Mouse (Mus musculus) intestine, embryonic 14.5 days (tissue): Measurements from ENCODE around the gene Dip2c. TPM values are rescaled to one million over a fixed set of nuclear protein-coding genes. Genes with fewer than 3 reads are reported as not detected.

ENCODE experiments used
- ATAC-seq: fragments of 200-750 bp; cut with Nextera tagmentation; replicated peaks from 2 replicates; pipeline ENCODE4 v1.8.0; 2017; ENCODE audit warnings: low read depth, moderate number of reproducible peaks, moderate TSS enrichment, moderate library complexity; ENCODE audit not compliant: low FRiP score, low TSS enrichment
- DNase-seq: peaks from one replicate; pipeline ENCODE4 v3.0.0-alpha.2; 2018; ENCODE audit warnings: low spot score
- H3K27ac ChIP-seq: fragments of 300-500 bp; sonication (generic); 2 replicates; pipeline ENCODE4 v1.5.1; 2014; ENCODE audit warnings: low read depth, mild to moderate bottlenecking, control low read depth
- H3K27me3 ChIP-seq: fragments of 300-500 bp; sonication (generic); replicated peaks from 2 replicates; pipeline ENCODE4 v1.6.1; 2014; ENCODE audit warnings: low read length, control low read depth; ENCODE audit not compliant: control insufficient read depth, insufficient read depth
- H3K36me3 ChIP-seq: fragments of 300-500 bp; sonication (generic); 2 replicates; pipeline ENCODE4 v1.6.1; 2014; ENCODE audit warnings: low read length, control low read depth; ENCODE audit not compliant: control insufficient read depth, insufficient read depth
- H3K4me1 ChIP-seq: fragments of 300-500 bp; sonication (generic); replicated peaks from 2 replicates; pipeline ENCODE4 v1.6.1; 2014; ENCODE audit warnings: low read length, control low read depth, mixed read lengths; ENCODE audit not compliant: control insufficient read depth, insufficient read depth
- H3K4me2 ChIP-seq: fragments of 300-500 bp; sonication (generic); 2 replicates; pipeline ENCODE4 v1.6.1; 2014; ENCODE audit warnings: low read length
- H3K4me3 ChIP-seq: fragments of 300-500 bp; sonication (generic); 2 replicates; pipeline ENCODE4 v1.5.1; 2014; ENCODE audit warnings: low read depth, low read length, control low read depth, mixed read lengths
- H3K9ac ChIP-seq: fragments of 300-500 bp; sonication (generic); 2 replicates; pipeline ENCODE4 v1.6.1; 2014; ENCODE audit warnings: mild to moderate bottlenecking, low read length
- H3K9me3 ChIP-seq: fragments of 300-500 bp; sonication (generic); 2 replicates; pipeline ENCODE4 v1.6.1; 2016; ENCODE audit warnings: low read length, control low read depth; ENCODE audit not compliant: control insufficient read depth
- WGBS: fragments of 180-500 bp; shearing (Covaris S2); extraction: QIAGEN DNeasy Blood & Tissue Kit; methylation state at CpG from one replicate; pipeline ENCODE4 v1.1.7; 2014; 5-methylcytosine and 5-hydroxymethylcytosine counted together
- polyA plus RNA-seq: library from polyadenylated mRNA; unstranded; fragments of >200 nt; fragmentation: Nextera tagmentation; extraction: Ambion mirVana; gene quantifications from 2 replicates; pipeline ENCODE4 v1.2.1, GENCODE M21; 2014

Dip2c gene
- polyA plus RNA-seq, 1 experiment from 2014 or later = 8.6 TPM

- no peak overlapping the region for H3K27ac ChIP-seq
- no peaks in the 10 kb centered on the region for H3K27me3 ChIP-seq
- peak overlapping the region; percentile 77 for H3K4me3 ChIP-seq
- ATAC-seq (peak; percentile 11; the same call in 1 of the 2 replicates), DNase-seq (peak; percentile 67)
- H3K9ac ChIP-seq = peak overlapping the region; percentile 82
- peak overlapping the region; percentile 67 for H3K4me2 ChIP-seq
- H3K9me3 ChIP-seq = no peaks in the 10 kb centered on the region
- no peaks in the 10 kb centered on the region for H3K36me3 ChIP-seq
- peaks cover 5% of the 10 kb centered on the region for H3K4me1 ChIP-seq
- under 1% methylated on average over 15 of the region's 15 CpGs for WGBS
Observed at GRCm38 (mm10) chr13:9277621-9277960, 1.3 kb downstream of the Dip2c start.

GRCm38 (mm10) chr13:9278636-9279035 lies 2.3 kb downstream of the Dip2c start:
- no peak overlapping the region for H3K4me3 ChIP-seq
- peak overlapping the region; percentile 67 for H3K4me2 ChIP-seq
- H3K9me3 ChIP-seq = no peaks in the 10 kb centered on the region
- 75% methylated on average over 5 of the region's 5 CpGs for WGBS
- peaks cover 7% of the 10 kb centered on the region for H3K4me1 ChIP-seq
- no peak for ATAC-seq
- H3K27ac ChIP-seq = no peak overlapping the region
- H3K36me3 ChIP-seq = no peaks in the 10 kb centered on the region
- no peak for DNase-seq
- no peaks in the 10 kb centered on the region for H3K27me3 ChIP-seq
- H3K9ac ChIP-seq = no peak overlapping the region

GRCm38 (mm10) chr13:9283050-9283449 lies 6.7 kb downstream of the Dip2c start:
- Histone ChIP-seq H3K4me1 (peaks cover 4% of the 10 kb centered on the region), H3K4me2 (no peak overlapping the region), H3K36me3 (no peaks in the 10 kb centered on the region), H3K27ac (no peak overlapping the region), H3K4me3 (no peak overlapping the region), H3K9me3 (no peaks in the 10 kb centered on the region), H3K27me3 (no peaks in the 10 kb centered on the region), H3K9ac (no peak overlapping the region)
- 75% methylated on average over 13 of the region's 13 CpGs for WGBS
- ATAC-seq (no peak), DNase-seq (no peak)

GRCm38 (mm10) chr13:9289916-9290315 lies 13.6 kb downstream of the Dip2c start:
- H3K9me3 ChIP-seq = no peaks in the 10 kb centered on the region
- no peaks in the 10 kb centered on the region for H3K4me1 ChIP-seq
- no peak overlapping the region for H3K27ac ChIP-seq
- 61% methylated on average over 2 of the region's 2 CpGs for WGBS
- H3K4me3 ChIP-seq = no peak overlapping the region
- no peaks in the 10 kb centered on the region for H3K27me3 ChIP-seq
- ATAC-seq = no peak
- H3K4me2 ChIP-seq = no peak overlapping the region
- H3K9ac ChIP-seq = no peak overlapping the region
- DNase-seq = no peak
- no peaks in the 10 kb centered on the region for H3K36me3 ChIP-seq

- no peak for ATAC-seq
Observed at GRCm38 (mm10) chr13:9296285-9296684, 20.0 kb downstream of the Dip2c start.

GRCm38 (mm10) chr13:9297266-9297665 lies 20.9 kb downstream of the Dip2c start:
- WGBS = 73% methylated on average over 3 of the region's 3 CpGs
- ATAC-seq = no peak

More at GRCm38 (mm10) chr13:9296285-9296684, 20.0 kb downstream of the Dip2c start:
- H3K27me3 ChIP-seq = no peaks in the 10 kb centered on the region
- no peak overlapping the region for H3K4me3 ChIP-seq
- 81% methylated on average over 6 of the region's 6 CpGs for WGBS
- no peak overlapping the region for H3K27ac ChIP-seq
- H3K4me2 ChIP-seq = no peak overlapping the region
- H3K4me1 ChIP-seq = 0 out of 2 replicates have a peak, but pooled peaks cover 3% of the 10 kb centered on the region
- no peaks in the 10 kb centered on the region for H3K9me3 ChIP-seq
- H3K9ac ChIP-seq = no peak overlapping the region
- DNase-seq = no peak
- no peaks in the 10 kb centered on the region for H3K36me3 ChIP-seq

GRCm38 (mm10) chr13:9297689-9298088 lies 21.4 kb downstream of the Dip2c start:
- Histone ChIP-seq H3K9ac (no peak overlapping the region), H3K4me3 (no peak overlapping the region), H3K27me3 (no peaks in the 10 kb centered on the region), H3K27ac (no peak overlapping the region), H3K9me3 (no peaks in the 10 kb centered on the region), H3K4me1 (0 out of 2 replicates have a peak, but pooled peaks cover 3% of the 10 kb centered on the region), H3K36me3 (no peaks in the 10 kb centered on the region), H3K4me2 (no peak overlapping the region)
- no peak for DNase-seq
- ATAC-seq = no peak
- WGBS = 47% methylated on average over 3 of the region's 3 CpGs

More at GRCm38 (mm10) chr13:9297266-9297665, 20.9 kb downstream of the Dip2c start:
- Histone ChIP-seq H3K4me3 (no peak overlapping the region), H3K9ac (no peak overlapping the region), H3K27ac (no peak overlapping the region), H3K27me3 (no peaks in the 10 kb centered on the region), H3K4me1 (0 out of 2 replicates have a peak, but pooled peaks cover 3% of the 10 kb centered on the region), H3K36me3 (no peaks in the 10 kb centered on the region), H3K9me3 (no peaks in the 10 kb centered on the region), H3K4me2 (no peak overlapping the region)
- no peak for DNase-seq

GRCm38 (mm10) chr13:9299657-9300056 lies 23.3 kb downstream of the Dip2c start:
- no peak overlapping the region for H3K4me2 ChIP-seq
- 0 out of 2 replicates have a peak, but pooled peaks cover 2% of the 10 kb centered on the region for H3K9me3 ChIP-seq
- no peaks in the 10 kb centered on the region for H3K36me3 ChIP-seq
- DNase-seq (no peak), ATAC-seq (no peak)
- H3K9ac ChIP-seq = no peak overlapping the region
- whole genome bisulfite sequencing = 30% methylated on average over 2 of the region's 2 CpGs
- H3K4me1 ChIP-seq = 0 out of 2 replicates have a peak, but pooled peaks cover 3% of the 10 kb centered on the region
- H3K27ac ChIP-seq = no peak overlapping the region
- no peak overlapping the region for H3K4me3 ChIP-seq
- H3K27me3 ChIP-seq = no peaks in the 10 kb centered on the region

- H3K27ac ChIP-seq = no peak overlapping the region
- no peak overlapping the region for H3K4me3 ChIP-seq
- 76% methylated on average over 6 of the region's 6 CpGs for WGBS
- ATAC-seq = no peak
- H3K4me1 ChIP-seq = 0 out of 2 replicates have a peak, but pooled peaks cover 5% of the 10 kb centered on the region
- H3K9me3 ChIP-seq = no peaks in the 10 kb centered on the region
- no peaks in the 10 kb centered on the region for H3K36me3 ChIP-seq
- H3K9ac ChIP-seq = no peak overlapping the region
- no peak overlapping the region for H3K4me2 ChIP-seq
- H3K27me3 ChIP-seq = no peaks in the 10 kb centered on the region
- no peak for DNase-seq
Observed at GRCm38 (mm10) chr13:9308863-9309262, 32.5 kb downstream of the Dip2c start.
